ENCODE assay signal across 21 mouse cellular contexts in the genomic region with DNA sequence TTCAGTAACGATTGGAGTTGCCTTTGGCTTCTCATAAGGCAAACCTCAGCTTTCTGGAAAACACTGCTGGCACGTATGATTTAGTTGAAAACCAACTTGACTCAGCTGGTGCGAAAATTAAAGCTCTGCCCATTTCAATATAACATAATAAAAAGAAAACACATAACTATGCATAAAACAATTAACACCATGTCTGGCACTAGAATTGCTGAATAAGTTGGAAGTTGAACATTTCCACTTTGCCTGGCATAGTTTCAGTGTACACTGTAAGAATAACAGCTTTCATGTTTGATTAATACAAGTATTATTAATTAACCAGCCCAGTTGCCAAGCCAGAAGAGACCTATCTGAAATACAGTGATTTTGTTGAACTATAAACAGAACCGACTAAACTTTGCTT. TPM values are rescaled to one million over a fixed set of nuclear protein-coding genes. Genes with fewer than 3 reads are reported as not detected.
"Had no signal": no experiment of that assay in that cellular context is flagged by ENCODE, and none has a peak within 500 bp of the region (broad histone marks: within the 10 kb centered on the region; RNA-seq: fewer than 3 reads in every experiment).

No protein-coding gene starts in this region.

- H3K4me3 ChIP-seq: left cerebral cortex, adult 2 months; lung, embryonic 15.5 days; megakaryocyte, embryonic 14.5 days; midbrain, embryonic 10.5 days; midbrain, embryonic 13.5 days; myocyte; neural tube, embryonic 13.5 days; stomach, embryonic 15.5 days had no signal

- H3K9me3 ChIP-seq: lung, embryonic 15.5 days; megakaryocyte, embryonic 14.5 days; midbrain, embryonic 10.5 days; midbrain, embryonic 13.5 days; neural tube, embryonic 13.5 days; stomach, embryonic 15.5 days had no signal

- H3K4me2 ChIP-seq: liver, embryonic 11.5 days; lung, embryonic 15.5 days; midbrain, embryonic 13.5 days; neural tube, embryonic 13.5 days; stomach, embryonic 15.5 days had no signal

- H3K9ac ChIP-seq: liver, embryonic 14.5 days; lung, embryonic 15.5 days; midbrain, embryonic 13.5 days; neural tube, embryonic 13.5 days; stomach, embryonic 15.5 days had no signal

- ATAC-seq: midbrain, embryonic 13.5 days; midbrain, embryonic 16.5 days had no signal

- H3K27ac ChIP-seq: left cerebral cortex, adult 2 months; liver, embryonic 14.5 days; lung, embryonic 15.5 days; midbrain, embryonic 10.5 days; midbrain, embryonic 13.5 days; neural tube, embryonic 13.5 days; stomach, embryonic 15.5 days had no signal

- H3K36me3 ChIP-seq: lung, embryonic 15.5 days; midbrain, embryonic 10.5 days; midbrain, embryonic 13.5 days; neural tube, embryonic 13.5 days; stomach, embryonic 15.5 days had no signal

- H3K4me1 ChIP-seq: lung, embryonic 15.5 days; megakaryocyte, embryonic 14.5 days; midbrain, embryonic 10.5 days; midbrain, embryonic 13.5 days; neural tube, embryonic 13.5 days; stomach, embryonic 15.5 days had no signal

- DNase-seq: kidney, adult 11 months; layer of hippocampus, postnatal 36 days; lung, adult 18-20 months; lung, postnatal 10 days; lung, postnatal 36 days; retina, postnatal 1 day; right cerebral cortex, postnatal 25 days; spleen, adult 18-20 months; thymus, postnatal 25 days had no signal

- H3K27me3 ChIP-seq: lung, embryonic 15.5 days; megakaryocyte, embryonic 14.5 days; midbrain, embryonic 13.5 days; neural tube, embryonic 13.5 days; stomach, embryonic 15.5 days had no signal

RNA-seq across cellular contexts. Expression of gene Dab2, which starts 2.6 kb away (rescaled TPM):
- total RNA-seq: neutrophil, adult 5-6 weeks had no signal
